Mouse (Mus musculus): Measurements from ENCODE around the gene Cyp2c23.

GRCm38 (mm10) chr19:44023066-44023465 is 5.9 kb downstream of the Cyp2c23 start:
- TF ChIP-seq CTCF (IDR thresholded peaks at IDR 0.05; ENCODE audit: extremely low read depth, insufficient read depth, insufficient read length, insufficient replicate concordance) = no peak
- no peak for TF ChIP-seq POLR2A (IDR thresholded peaks at IDR 0.05; ENCODE audit: low read depth, low read length)
